Mouse (Mus musculus) CH12.LX (cell line): ENCODE results near the gene Notch1. TPM values are rescaled to one million over a fixed set of nuclear protein-coding genes. Genes with fewer than 3 reads are reported as not detected.
A peak's percentile ranks its signal among the peaks of the same experiment; 100 is the strongest.

Source experiments
- DNase-seq: peaks from one replicate; pipeline ENCODE4 v3.0.0-alpha.2; 2013; ENCODE audit errors: extremely low read depth
- H3K27ac ChIP-seq: 2 replicates; pipeline ENCODE4 v1.5.1; 2012; ENCODE audit warnings: low read depth, mild to moderate bottlenecking, control low read depth, moderate library complexity; ENCODE audit not compliant: insufficient read depth
- H3K27me3 ChIP-seq: replicated peaks from 2 replicates; pipeline ENCODE3; 2012; ENCODE audit warnings: inconsistent platforms
- H3K36me3 ChIP-seq, 2 experiments: replicated peaks in 1 of 2; 2 replicates each; pipeline versions ENCODE3 to v1.6.1; 2012; ENCODE audit warnings: inconsistent platforms in 1 of 2, low read length in 1 of 2, mild to moderate bottlenecking in 1 of 2, mixed read lengths in 1 of 2, moderate library complexity in 1 of 2; ENCODE audit not compliant: control insufficient read depth in 1 of 2, insufficient read depth in 1 of 2
- H3K4me1 ChIP-seq, 2 experiments: 2 replicates each; pipeline ENCODE4 v1.6.1; 2012; ENCODE audit warnings: inconsistent platforms in 1 of 2, moderate library complexity in 1 of 2; ENCODE audit not compliant: insufficient read depth in 2 of 2, control insufficient read depth in 1 of 2
- H3K4me2 ChIP-seq: 2 replicates; pipeline ENCODE4 v1.6.1; 2012; ENCODE audit warnings: low read depth, mild to moderate bottlenecking, control low read depth; ENCODE audit not compliant: poor library complexity, insufficient read depth, severe bottlenecking
- H3K4me3 ChIP-seq, 3 experiments: fragments of 150-350 bp in 1 of 3; sonication (generic) in 1 of 3; replicated peaks in 1 of 3; 2 replicates each; pipeline versions ENCODE3 to v1.5.1; 2011 to 2012; ENCODE audit warnings: low read depth in 2 of 3, low read length in 2 of 3, mild to moderate bottlenecking in 2 of 3, moderate library complexity in 2 of 3, control low read depth in 1 of 3, improper control_type of control experiment in 1 of 3, inconsistent platforms in 1 of 3, mixed read lengths in 1 of 3; ENCODE audit not compliant: poor library complexity in 1 of 3
- H3K79me2 ChIP-seq: replicated peaks from 2 replicates; pipeline ENCODE4 v1.6.1; 2012; ENCODE audit warnings: mild to moderate bottlenecking, moderate library complexity; ENCODE audit not compliant: control insufficient read depth, poor library complexity, insufficient read depth, severe bottlenecking; ENCODE audit errors: extremely low read depth
- H3K9ac ChIP-seq: 2 replicates; pipeline ENCODE4 v1.6.1; 2012; ENCODE audit warnings: low read depth, mild to moderate bottlenecking, control low read depth, moderate library complexity; ENCODE audit not compliant: insufficient read depth
- H3K9me3 ChIP-seq: replicated peaks from 2 replicates; pipeline ENCODE3; 2012; ENCODE audit warnings: low read length, inconsistent platforms, mixed read lengths
- CHD2 ChIP-seq: IDR thresholded peaks from 2 replicates; pipeline ENCODE4 v1.6.1; 2011; ENCODE audit warnings: low read length, improper control_type of control experiment
- CTCF ChIP-seq, 2 experiments: IDR thresholded peaks in 1 of 2; conservative IDR thresholded peaks in 1 of 2; 2 replicates each; pipeline ENCODE4 v1.5.1; 2011 to 2012; ENCODE audit warnings: low read depth in 2 of 2, low read length in 2 of 2, improper control_type of control experiment in 1 of 2, inconsistent platforms in 1 of 2, mild to moderate bottlenecking in 1 of 2, moderate library complexity in 1 of 2
- EP300 ChIP-seq: IDR thresholded peaks from 2 replicates; pipeline ENCODE4 v1.6.1; 2011; ENCODE audit warnings: low read length, improper control_type of control experiment
- ETS1 ChIP-seq: conservative IDR thresholded peaks from 2 replicates; pipeline ENCODE4 v1.6.1; 2012; ENCODE audit warnings: low read depth, mild to moderate bottlenecking, inconsistent platforms, low read length, improper control_type of control experiment, moderate library complexity
- GABPA ChIP-seq: IDR thresholded peaks from 2 replicates; pipeline ENCODE4 v1.6.1; 2012; ENCODE audit warnings: low read depth, low read length, improper control_type of control experiment, inconsistent platforms; ENCODE audit not compliant: insufficient replicate concordance
- IRF4 ChIP-seq: IDR thresholded peaks from 2 replicates; pipeline ENCODE4 v1.6.1; 2014; ENCODE audit warnings: low read depth, mild to moderate bottlenecking, inconsistent platforms, low read length, improper control_type of control experiment
- JUND ChIP-seq: conservative IDR thresholded peaks from 2 replicates; pipeline ENCODE4 v1.6.1; 2011; ENCODE audit warnings: low read depth, low read length, improper control_type of control experiment
- MAX ChIP-seq: IDR thresholded peaks from 2 replicates; pipeline ENCODE4 v1.6.1; 2011; ENCODE audit warnings: low read length, improper control_type of control experiment
- MAZ ChIP-seq: IDR thresholded peaks from 2 replicates; pipeline ENCODE4 v1.6.1; 2012; ENCODE audit warnings: low read depth, mild to moderate bottlenecking, inconsistent platforms, low read length, improper control_type of control experiment, moderate library complexity
- MYC ChIP-seq: IDR thresholded peaks from 2 replicates; pipeline ENCODE4 v1.6.1; 2011; ENCODE audit warnings: low read depth, mild to moderate bottlenecking, improper control_type of control experiment, low read length
- NELFE ChIP-seq: IDR thresholded peaks from 2 replicates; pipeline ENCODE4 v1.6.1; 2011; ENCODE audit warnings: low read depth, low read length, improper control_type of control experiment
- NRF1 ChIP-seq: IDR thresholded peaks from 2 replicates; pipeline ENCODE4 v1.6.1; 2014; ENCODE audit warnings: low read depth, mild to moderate bottlenecking, inconsistent platforms, low read length, improper control_type of control experiment, moderate library complexity
- POLR2AphosphoS2 ChIP-seq: IDR thresholded peaks from 2 replicates; pipeline ENCODE4 v1.6.1; 2011; ENCODE audit warnings: low read depth, low read length, improper control_type of control experiment
- RAD21 ChIP-seq: IDR thresholded peaks from 2 replicates; pipeline ENCODE4 v1.6.1; 2011; ENCODE audit warnings: low read depth, mild to moderate bottlenecking, low read length, improper control_type of control experiment, moderate library complexity
- SMC3 ChIP-seq: IDR thresholded peaks from 2 replicates; pipeline ENCODE4 v1.6.1; 2011; ENCODE audit warnings: low read depth, low read length, improper control_type of control experiment
- TCF12 ChIP-seq: IDR thresholded peaks from 2 replicates; pipeline ENCODE4 v1.6.1; 2014; ENCODE audit warnings: low read depth, mild to moderate bottlenecking, inconsistent platforms, low read length, improper control_type of control experiment
- UBTF ChIP-seq: IDR thresholded peaks from 2 replicates; pipeline ENCODE4 v1.6.1; 2012; ENCODE audit warnings: low read depth, mild to moderate bottlenecking, inconsistent platforms, low read length, improper control_type of control experiment, moderate library complexity
- USF2 ChIP-seq: conservative IDR thresholded peaks from 2 replicates; pipeline ENCODE4 v1.6.1; 2011; ENCODE audit warnings: low read depth, low read length, improper control_type of control experiment
- ZC3H11A ChIP-seq: IDR thresholded peaks from 2 replicates; pipeline ENCODE4 v1.6.1; 2012; ENCODE audit warnings: low read depth, mild to moderate bottlenecking, inconsistent platforms, low read length, improper control_type of control experiment
- ZKSCAN1 ChIP-seq: IDR thresholded peaks from 2 replicates; pipeline ENCODE4 v1.6.1; 2012; ENCODE audit warnings: low read depth, inconsistent platforms, low read length, improper control_type of control experiment, borderline replicate concordance
- ZNF384 ChIP-seq: IDR thresholded peaks from 2 replicates; pipeline ENCODE4 v1.6.1; 2012; ENCODE audit warnings: low read depth, low read length, improper control_type of control experiment, inconsistent platforms
- dilution Hi-C: fragments of 300-500 bp; cut with MboI; formaldehyde crosslinking; loops from 2 replicates; pipeline ENCODE4 v1.14.3; 2020; ENCODE audit warnings: low sequenced_read_pairs; ENCODE audit not compliant: extremely low pct_unique_long_range_greater_than_20kb, extremely low pct_ligation_motif_present
- in situ Hi-C: fragments of 300-500 bp; cut with MboI; formaldehyde crosslinking; loops from 3 replicates; pipeline ENCODE4 v1.14.3; 2019; ENCODE audit warnings: low sequenced_read_pairs, low pct_ligation_motif_present, low pct_unique_long_range_greater_than_20kb, mixed read lengths
- polyA plus RNA-seq: library from polyadenylated mRNA; unstranded; fragments of >175 nt; gene quantifications from 2 replicates; pipeline ENCODE4 v1.2.1, GENCODE M21; 2012; ENCODE audit warnings: low read depth; ENCODE audit not compliant: insufficient read length
- total RNA-seq, 2 experiments: library from RNA; depleted of rRNA; stranded (reverse); fragments of 300-350 nt in 1 of 2; fragments of >200 nt in 1 of 2; gene quantifications; 2 replicates each; pipeline ENCODE4 v1.2.3; 2012 to 2014

The Notch1 gene
- total and polyA plus RNA-seq, 3 experiments, result 0.98 to 13.1 (median 3.8) TPM

DNA sequence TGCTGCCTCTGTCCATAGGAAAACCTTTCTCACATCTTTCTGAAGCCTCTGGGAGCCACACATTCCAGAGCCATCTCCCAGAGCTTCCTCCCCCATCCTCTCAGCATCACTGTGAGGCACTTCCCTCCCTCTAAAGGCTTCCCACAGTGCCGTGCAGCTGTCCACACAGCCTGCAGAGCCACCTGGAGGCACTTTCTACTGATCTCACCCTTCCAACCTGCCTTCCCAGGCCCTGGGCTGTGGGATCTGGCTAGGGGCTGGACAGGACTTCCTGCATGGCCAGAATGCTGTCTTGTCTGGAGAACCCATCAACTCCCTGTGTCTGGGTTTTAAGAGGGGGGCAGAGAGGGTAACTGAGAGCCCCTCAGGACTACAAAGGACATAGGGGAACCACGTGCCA is 31.0 kb upstream of the Notch1 start:
- no peaks in the 10 kb centered on the region for H3K27me3 ChIP-seq
- H3K4me1 ChIP-seq, result peaks cover 5 to 6% of the 10 kb centered on the region in 2 experiments; a peak in 2 of 4 replicates
- dilution Hi-C loops, result no loop called here

DNA sequence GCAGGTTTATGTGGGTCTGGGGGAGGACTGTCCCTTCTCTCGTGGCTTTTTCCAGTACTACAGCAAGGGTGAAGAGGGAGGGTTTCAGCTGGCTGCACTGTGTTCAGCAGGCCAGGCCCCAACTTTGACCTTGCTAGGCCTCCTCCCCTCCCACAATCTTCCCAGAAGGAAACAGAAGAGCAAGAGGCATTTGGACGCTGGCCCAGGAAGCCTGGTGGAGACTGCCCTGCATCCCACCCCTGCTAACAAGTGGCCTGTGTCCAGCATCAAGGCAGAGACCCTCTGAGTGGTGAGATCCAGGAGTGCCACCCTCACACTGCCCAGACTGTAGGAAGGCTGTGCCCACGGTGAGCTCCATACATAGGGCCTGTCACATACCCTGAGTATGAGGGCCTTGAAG is 27.8 kb upstream of the Notch1 start:
- H3K9me3 ChIP-seq, result no peaks in the 10 kb centered on the region
- DNase-seq, result no peak
- TF ChIP-seq ZNF384 (no peak), RAD21 (no peak)
- TF ChIP-seq, all 38 proteins: peak for 0
- in situ Hi-C loops (no loop called here), dilution Hi-C loops (no loop called here)
- Histone ChIP-seq H3K36me3 (no peaks in the 10 kb centered on the region), H3K79me2 (no peaks in the 10 kb centered on the region), H3K9ac (no peak overlapping the region), H3K4me3 (no peak overlapping the region), H3K4me1 (no peaks in the 10 kb centered on the region), H3K27me3 (no peaks in the 10 kb centered on the region), H3K4me2 (no peak overlapping the region), H3K27ac (no peak overlapping the region)

More for the DNA sequence above, 31.0 kb upstream of the Notch1 start:
- Histone ChIP-seq H3K9ac (no peak overlapping the region), H3K79me2 (no peaks in the 10 kb centered on the region), H3K36me3 (no peaks in the 10 kb centered on the region), H3K9me3 (no peaks in the 10 kb centered on the region), H3K4me2 (no peak overlapping the region), H3K4me3 (no peak overlapping the region), H3K27ac (no peak overlapping the region)
- no peak for DNase-seq
- TF ChIP-seq GABPA (no peak), ZC3H11A (no peak), IRF4 (no peak), JUND (no peak), ETS1 (no peak), SMC3 (peak; percentile 73), RAD21 (peak; percentile 55), CTCF (conservative IDR thresholded peaks at IDR 0.05 in 1 of 2, IDR thresholded peaks at IDR 0.05 in 1 of 2; ENCODE audit: low read depth in 2 of 2, low read length in 2 of 2) (peak in 1 of 2 experiments; percentile 53; a peak in 2 of 4 replicates)
- in situ Hi-C loops, result loop anchor here (5.0 kb wide), 2 partner anchors 40 to 95 kb away; no protein-coding TSS in a partner anchor

DNA sequence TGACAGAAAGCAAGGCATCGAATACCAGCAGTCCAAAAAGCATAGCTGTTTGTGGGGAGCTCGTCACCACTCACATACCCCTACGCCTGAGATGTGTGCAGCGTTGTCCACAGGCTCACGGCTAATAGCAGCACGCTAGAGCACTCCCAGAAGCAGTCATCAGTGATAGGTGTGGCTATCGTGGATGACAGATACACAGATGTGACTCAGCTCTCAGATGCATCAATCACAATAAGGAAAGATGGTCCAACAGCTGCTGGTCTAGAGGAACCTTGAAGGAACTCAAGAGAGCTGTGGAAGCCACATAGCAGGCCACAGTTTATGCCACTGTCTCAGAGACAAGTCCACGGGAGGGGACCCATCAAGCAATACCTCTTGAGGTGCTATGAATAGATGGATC is 27.3 kb upstream of the Notch1 start:
- dilution Hi-C loops, result no loop called here
- H3K4me1 ChIP-seq, result no peaks in the 10 kb centered on the region

More for the DNA sequence above, 27.3 kb upstream of the Notch1 start:
- Histone ChIP-seq H3K4me3 (no peak overlapping the region), H3K27ac (no peak overlapping the region), H3K4me2 (no peak overlapping the region), H3K9me3 (no peaks in the 10 kb centered on the region), H3K27me3 (no peaks in the 10 kb centered on the region), H3K9ac (no peak overlapping the region), H3K36me3 (no peaks in the 10 kb centered on the region), H3K79me2 (no peaks in the 10 kb centered on the region)
- no peak for DNase-seq
- no peak for TF ChIP-seq ZKSCAN1
- TF ChIP-seq UBTF, result no peak
- no peak for TF ChIP-seq MAZ
- TF ChIP-seq JUND, result no peak
- TF ChIP-seq MAX, result no peak
- no peak for TF ChIP-seq MYC
- TF ChIP-seq NRF1, result no peak
- no peak for TF ChIP-seq EP300
- TF ChIP-seq NELFE, result no peak
- TF ChIP-seq TCF12, result no peak
- TF ChIP-seq POLR2AphosphoS2, result no peak
- no peak for TF ChIP-seq USF2
- TF ChIP-seq CHD2, result no peak
- in situ Hi-C loops, result no loop called here
